Mouse (Mus musculus): Measurements from ENCODE around the gene Ccno. TPM values are rescaled to one million over a fixed set of nuclear protein-coding genes. Genes with fewer than 3 reads are reported as not detected.

Ccno gene
- polyA plus RNA-seq (2017; shearing (Covaris generic)) = not detected

GRCm38 (mm10) chr13:112987532-112987943 lies at the start of gene Ccno:
Gene Ccno (plus strand): TSS chr13:112987802.

GRCm38 (mm10) chr13:112993531-112994152 lies 6.0 kb downstream of the Ccno start, which contains the start of gene Mcidas:
Gene Mcidas (plus strand): TSS chr13:112993845.

DNA sequence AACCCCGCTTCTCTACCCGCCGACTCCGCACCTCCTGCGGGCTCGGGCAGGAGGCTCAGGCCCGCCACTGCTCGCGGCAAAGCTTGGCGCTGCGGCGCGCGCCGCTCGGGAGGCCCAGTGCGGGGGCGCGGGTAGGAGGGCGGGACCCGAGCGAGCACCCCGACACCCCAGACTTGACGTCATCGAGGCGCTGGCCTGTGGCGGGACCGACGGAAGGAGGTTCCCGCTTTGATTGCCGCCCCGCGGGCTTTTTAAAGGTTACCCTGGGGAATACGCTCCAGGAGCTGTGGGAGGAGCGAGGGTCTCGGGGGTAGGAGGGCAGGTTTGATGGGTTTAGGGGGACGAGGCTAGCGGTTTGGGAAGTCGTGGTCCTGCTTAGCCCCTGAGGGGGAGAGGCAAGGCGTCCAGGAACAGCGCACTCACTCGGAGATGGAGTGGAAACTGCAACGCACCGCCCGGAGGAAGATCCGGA lies 47.4 kb downstream of the Ccno start, which contains the start of gene Cdc20b:
TSS of gene Cdc20b (plus strand) at position 162 of the 472 bp plus-strand sequence.

Other genes starting within 250 kb of the Ccno start
- 5.5 TPM for gene Plpp1, start 187.0 kb upstream of the Ccno start, polyA plus RNA-seq (2017; shearing (Covaris generic))
- gene Mtrex, start 60.4 kb upstream of the Ccno start, polyA plus RNA-seq (2017; shearing (Covaris generic)) = 95.0 TPM
- gene Dhx29, start 60.3 kb upstream of the Ccno start, polyA plus RNA-seq (2017; shearing (Covaris generic)) = 32.2 TPM
- gene Mcidas, start 6.0 kb downstream of the Ccno start, polyA plus RNA-seq (2017; shearing (Covaris generic)) = not detected
- not detected for gene Cdc20b, start 47.3 kb downstream of the Ccno start, polyA plus RNA-seq (2017; shearing (Covaris generic))
- gene Gpx8, start 58.6 kb downstream of the Ccno start, polyA plus RNA-seq (2017; shearing (Covaris generic)) = not detected
- gene Gzma, start 113.2 kb downstream of the Ccno start, polyA plus RNA-seq (2017; shearing (Covaris generic)) = 3.5 TPM
- gene Esm1, start 221.9 kb downstream of the Ccno start, polyA plus RNA-seq (2017; shearing (Covaris generic)) = 0.26 TPM
- 4.0 TPM for gene Gzmk, start 238.1 kb downstream of the Ccno start, polyA plus RNA-seq (2017; shearing (Covaris generic))

All from activated CD4-positive, CD25-positive, alpha-beta regulatory T cell, adult 9 weeks (primary cell).